Mouse (Mus musculus) hindbrain, embryonic 12.5 days (tissue): ENCODE measurements around the gene Fthl17b. TPM values are rescaled to one million over a fixed set of nuclear protein-coding genes. Genes with fewer than 3 reads are reported as not detected.
"Not testable (repeated sequence)": the region's sequence is repeated elsewhere in the genome, so short reads cannot be mapped to it uniquely, and the experiment has no call there.

Source experiments
- ATAC-seq: fragments of 200-750 bp; cut with Nextera tagmentation; 2 replicates; pipeline ENCODE4 v1.8.0; 2017; ENCODE audit warnings: moderate TSS enrichment; ENCODE audit not compliant: low FRiP score
- H3K27ac ChIP-seq: fragments of 300-500 bp; sonication (generic); 2 replicates; pipeline ENCODE4 v1.5.1; 2016; ENCODE audit warnings: mild to moderate bottlenecking
- H3K27me3 ChIP-seq: fragments of 300-500 bp; sonication (generic); 2 replicates; pipeline ENCODE4 v1.6.1; 2016; ENCODE audit warnings: mild to moderate bottlenecking
- H3K36me3 ChIP-seq: fragments of 300-500 bp; sonication (generic); 2 replicates; pipeline ENCODE4 v1.6.1; 2016; ENCODE audit warnings: mild to moderate bottlenecking
- H3K4me1 ChIP-seq: fragments of 300-500 bp; sonication (generic); 2 replicates; pipeline ENCODE4 v1.6.1; 2016
- H3K4me2 ChIP-seq: fragments of 300-500 bp; sonication (generic); replicated peaks from 2 replicates; pipeline ENCODE4 v1.6.1; 2016; ENCODE audit warnings: mild to moderate bottlenecking
- H3K4me3 ChIP-seq: fragments of 300-500 bp; sonication (generic); 2 replicates; pipeline ENCODE4 v1.5.1; 2016; ENCODE audit warnings: mild to moderate bottlenecking
- H3K9ac ChIP-seq: fragments of 300-500 bp; sonication (generic); 2 replicates; pipeline ENCODE4 v1.6.1; 2016; ENCODE audit warnings: mild to moderate bottlenecking, moderate library complexity
- H3K9me3 ChIP-seq: fragments of 300-500 bp; sonication (generic); replicated peaks from 2 replicates; pipeline ENCODE4 v1.6.1; 2016; ENCODE audit warnings: mild to moderate bottlenecking
- WGBS: fragments of 180-500 bp; shearing (Covaris S2); methylation state at CpG from one replicate; pipeline ENCODE4 v1.1.7; 2016; 5-methylcytosine and 5-hydroxymethylcytosine counted together
- polyA plus RNA-seq: library from polyadenylated mRNA; unstranded; fragments of >200 nt; fragmentation: Nextera tagmentation; extraction: Ambion mirVana; gene quantifications from 2 replicates; pipeline ENCODE4 v1.2.1, GENCODE M21; 2016

Fthl17b gene
- polyA plus RNA-seq: not detected in 2 replicates

DNA sequence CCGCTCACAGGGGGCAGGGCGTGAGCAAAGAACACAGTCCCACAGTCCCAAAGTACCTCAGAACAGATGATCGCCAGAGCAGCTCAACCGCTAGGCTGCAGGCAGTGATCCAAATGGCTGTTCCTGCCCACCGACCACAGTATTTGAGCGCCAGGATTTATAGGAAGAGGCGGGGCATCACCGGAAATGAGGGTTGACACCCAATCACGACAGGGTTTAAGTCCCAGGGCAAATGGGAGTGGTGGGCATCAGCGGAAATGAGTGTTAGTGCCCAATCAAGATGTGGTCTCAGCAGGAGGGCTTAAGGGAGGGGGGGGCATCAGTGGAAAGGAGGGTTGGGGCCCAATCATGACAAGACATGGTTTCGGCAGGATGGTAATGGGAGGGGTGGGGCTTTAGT, at the start of gene Fthl17b:
TSS of gene Fthl17b (minus strand) at position 101 of the 400 bp plus-strand sequence.
- ATAC-seq, H3K4me2 ChIP-seq, H3K27me3 ChIP-seq, H3K36me3 ChIP-seq, H3K4me3 ChIP-seq, H3K4me1 ChIP-seq, H3K9me3 ChIP-seq, H3K9ac ChIP-seq, H3K27ac ChIP-seq: not testable (repeated sequence)
- 93% methylated on average over 4 of the region's 11 CpGs for WGBS

- not testable (repeated sequence) for H3K9me3 ChIP-seq, H3K4me1 ChIP-seq, ATAC-seq, H3K4me3 ChIP-seq, H3K36me3 ChIP-seq, H3K27ac ChIP-seq, H3K9ac ChIP-seq, H3K27me3 ChIP-seq, H3K4me2 ChIP-seq
- no CpG with 5 or more reads among the region's 9 CpGs for WGBS
These were observed 23.9 kb upstream of the Fthl17b start, which contains the start of gene Fthl17d for GRCm38 (mm10) chrX:8986655-8987054. Gene Fthl17d (minus strand): TSS chrX:8986755.

- no CpG with 5 or more reads among the region's 11 CpGs for WGBS
- H3K9ac ChIP-seq, H3K27ac ChIP-seq, H3K36me3 ChIP-seq, H3K27me3 ChIP-seq, ATAC-seq, H3K9me3 ChIP-seq, H3K4me3 ChIP-seq, H3K4me2 ChIP-seq, H3K4me1 ChIP-seq: not testable (repeated sequence)
These were observed 13.7 kb upstream of the Fthl17b start, which contains the start of gene Fthl17c for GRCm38 (mm10) chrX:8976459-8976858. Gene Fthl17c (minus strand): TSS chrX:8976559.

DNA sequence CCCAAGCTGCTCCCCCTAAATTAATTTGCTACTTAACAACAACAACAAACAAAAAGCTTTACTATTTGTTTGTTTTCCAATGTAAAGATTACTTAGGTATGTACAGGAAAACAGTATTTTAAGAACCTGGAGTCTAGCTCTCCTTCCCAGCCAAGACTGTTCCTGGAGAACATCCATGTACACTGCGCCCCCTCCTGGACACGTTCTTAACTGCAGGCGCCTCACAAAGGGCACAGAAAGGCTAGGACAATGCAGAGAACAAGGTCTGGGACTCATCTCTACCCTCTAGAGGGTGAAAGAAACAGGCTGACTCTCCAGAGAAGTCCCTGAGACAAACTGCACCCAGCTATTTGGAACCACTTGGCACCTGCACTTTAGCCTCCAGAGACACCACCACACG, 1.8 kb upstream of the Fthl17b start:
- WGBS: 49% methylated on average over 4 of the region's 4 CpGs
- H3K4me3 ChIP-seq, ATAC-seq: not testable (repeated sequence)

GRCm38 (mm10) chrX:8948130-8948805, 14.5 kb downstream of the Fthl17b start:
- 17% methylated on average over 7 of the region's 7 CpGs for WGBS
- H3K36me3 ChIP-seq, H3K9ac ChIP-seq, H3K27me3 ChIP-seq, H3K27ac ChIP-seq, H3K4me1 ChIP-seq, H3K4me3 ChIP-seq, H3K4me2 ChIP-seq, H3K9me3 ChIP-seq: not testable (repeated sequence)
- 0 out of 2 replicates have a peak, but pooled peaks have one; percentile 66 for ATAC-seq

More for the DNA sequence above, 1.8 kb upstream of the Fthl17b start:
- not testable (repeated sequence) for H3K27me3 ChIP-seq, H3K9ac ChIP-seq, H3K27ac ChIP-seq, H3K36me3 ChIP-seq, H3K4me2 ChIP-seq, H3K9me3 ChIP-seq, H3K4me1 ChIP-seq

- no peak overlapping the region for H3K4me3 ChIP-seq
- no peak overlapping the region for H3K9ac ChIP-seq
- no peak overlapping the region for H3K27ac ChIP-seq
- H3K36me3 ChIP-seq: no peaks in the 10 kb centered on the region
- 80% methylated on average over 8 of the region's 8 CpGs for WGBS
- no peak overlapping the region for H3K4me2 ChIP-seq
- H3K4me1 ChIP-seq: no peaks in the 10 kb centered on the region
- H3K27me3 ChIP-seq: no peaks in the 10 kb centered on the region
- no peaks in the 10 kb centered on the region for H3K9me3 ChIP-seq
- ATAC-seq: no peak
These were observed 18.7 kb downstream of the Fthl17b start for GRCm38 (mm10) chrX:8944041-8944440.

GRCm38 (mm10) chrX:8927308-8927707, 35.5 kb downstream of the Fthl17b start:
- 40% methylated on average over 4 of the region's 4 CpGs for WGBS
- Histone ChIP-seq H3K9ac (no peak overlapping the region), H3K27me3 (no peaks in the 10 kb centered on the region), H3K4me3 (no peak overlapping the region), H3K4me1 (no peaks in the 10 kb centered on the region), H3K36me3 (no peaks in the 10 kb centered on the region), H3K9me3 (no peaks in the 10 kb centered on the region), H3K27ac (no peak overlapping the region), H3K4me2 (no peak overlapping the region)
- no peak for ATAC-seq

DNA sequence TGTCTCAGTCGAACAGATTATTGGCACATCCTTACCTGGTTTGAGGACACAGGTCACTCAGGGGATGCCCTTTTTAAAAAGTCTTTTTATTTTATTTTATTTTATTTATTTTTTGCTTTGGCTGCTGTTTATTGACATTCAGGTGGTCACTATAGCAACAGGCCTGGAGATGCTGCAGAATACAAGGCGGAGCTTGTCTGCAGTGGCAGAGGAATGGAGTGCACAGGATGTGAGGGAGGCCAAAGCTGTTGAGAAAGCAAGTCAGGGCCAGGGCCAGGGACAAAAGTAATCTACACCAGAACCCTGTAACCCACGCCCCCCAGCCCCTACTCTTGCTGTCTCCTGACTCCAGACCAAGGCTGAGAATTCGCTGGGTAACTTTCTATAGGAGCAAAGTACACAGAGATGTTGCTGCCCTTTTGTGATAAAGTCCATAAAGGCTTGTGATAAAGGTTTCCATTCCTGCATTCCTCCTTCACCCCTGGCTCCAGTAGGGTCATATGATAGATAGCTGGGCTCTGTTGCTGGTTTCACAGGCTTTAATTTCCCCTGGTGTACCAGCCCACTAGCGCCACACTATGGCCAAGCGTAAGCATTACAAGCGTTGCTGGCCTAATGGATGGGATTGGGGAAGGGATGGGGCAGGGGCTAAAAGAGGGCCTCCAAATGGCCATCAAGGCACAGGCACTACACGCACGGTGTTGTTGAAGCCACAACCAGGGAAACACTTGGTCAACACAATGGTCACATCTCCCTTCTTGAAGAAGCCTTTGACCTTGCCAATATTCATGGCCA, 40.8 kb downstream of the Fthl17b start:
- no peak for ATAC-seq
- Histone ChIP-seq H3K4me2 (no peak overlapping the region), H3K4me3 (no peak overlapping the region), H3K27me3 (no peaks in the 10 kb centered on the region), H3K9me3 (0 out of 2 replicates have a peak, but pooled peaks cover 4% of the 10 kb centered on the region), H3K36me3 (no peaks in the 10 kb centered on the region), H3K27ac (no peak overlapping the region), H3K9ac (no peak overlapping the region), H3K4me1 (no peaks in the 10 kb centered on the region)
- 56% methylated on average over 9 of the region's 9 CpGs for WGBS

DNA sequence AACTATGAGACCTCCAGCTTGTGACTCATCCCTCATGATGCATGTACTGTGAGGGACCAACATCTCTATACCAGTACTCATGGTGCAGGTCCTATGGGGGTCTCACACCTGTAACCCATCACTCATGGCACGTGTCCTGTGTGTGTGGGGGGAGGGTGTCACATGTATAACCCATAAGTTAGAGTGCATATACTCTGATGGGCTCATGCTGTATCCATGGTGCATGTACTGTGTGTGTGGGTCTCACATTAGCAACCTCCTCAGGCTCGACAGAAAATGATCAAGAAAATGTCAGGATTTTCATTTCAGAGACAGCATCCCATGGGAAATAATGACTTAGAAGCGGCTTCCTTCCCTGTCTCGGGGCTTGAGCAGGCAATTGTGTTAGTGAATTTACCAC, 41.7 kb downstream of the Fthl17b start:
- Histone ChIP-seq H3K27me3 (no peaks in the 10 kb centered on the region), H3K27ac (no peak overlapping the region), H3K36me3 (no peaks in the 10 kb centered on the region), H3K4me3 (no peak overlapping the region), H3K4me1 (no peaks in the 10 kb centered on the region), H3K9me3 (0 out of 2 replicates have a peak, but pooled peaks cover 4% of the 10 kb centered on the region), H3K9ac (no peak overlapping the region), H3K4me2 (no peak overlapping the region)
- WGBS: 69% methylated on average over 4 of the region's 4 CpGs
- no peak for ATAC-seq

Other genes with a start within 250 kb of the Fthl17b start
- not detected in 2 replicates for gene Ssx9, start 214.5 kb downstream of the Fthl17b start, polyA plus RNA-seq
- gene Ssxb5, start 159.3 kb downstream of the Fthl17b start, polyA plus RNA-seq: not detected in 2 replicates
- gene Gm6592, start 119.0 kb downstream of the Fthl17b start, polyA plus RNA-seq: not detected in 2 replicates
- not detected in 2 replicates for gene Gm5751, start 88.7 kb downstream of the Fthl17b start, polyA plus RNA-seq
- gene B630019K06Rik, start 70.6 kb downstream of the Fthl17b start, polyA plus RNA-seq: 16.6 and 17.2 TPM in 2 replicates
- not detected in 2 replicates for gene Fthl17c, start 13.6 kb upstream of the Fthl17b start, polyA plus RNA-seq
- not detected in 2 replicates for gene Fthl17d, start 23.8 kb upstream of the Fthl17b start, polyA plus RNA-seq
- gene Fthl17e, start 70.5 kb upstream of the Fthl17b start, polyA plus RNA-seq: not detected in 2 replicates
- gene Fthl17f, start 100.0 kb upstream of the Fthl17b start, polyA plus RNA-seq: not detected in 2 replicates
- not detected in 2 replicates for gene 4930402K13Rik, start 141.6 kb upstream of the Fthl17b start, polyA plus RNA-seq
- 1.9 TPM in 2 replicates for gene Lancl3, start 236.9 kb upstream of the Fthl17b start, polyA plus RNA-seq